Comparison of ENCODE assay signal across 13 mouse cellular contexts in genomic region chr2:158733136-158733535, GRCm38 (mm10). TPM values are rescaled to one million over a fixed set of nuclear protein-coding genes. Genes with fewer than 3 reads are reported as not detected.
DNase-seq lines count a peak whose midpoint lies in the region; ATAC-seq and TF ChIP-seq lines count a peak whose summit lies in the region.
"Had no signal": no experiment of that assay in that cellular context is flagged by ENCODE, and none has a peak within 500 bp of the region (broad histone marks: within the 10 kb centered on the region; RNA-seq: fewer than 3 reads in every experiment).

No protein-coding gene starts in this region.

- no peak for TF ChIP-seq CTCF in kidney, postnatal 0 days (IDR thresholded peaks at IDR 0.05; ENCODE audit: low read depth)

- WGBS in kidney, postnatal 0 days: 61% methylated on average over 4 of the region's 4 CpGs
- 51% methylated on average over 4 of the region's 4 CpGs for WGBS in kidney, embryonic 16.5 days

- DNase-seq in kidney, postnatal 0 days (ENCODE audit: low spot score): no peak
- DNase-seq in retina, postnatal 1 day: peak; percentile 24
- DNase-seq in retina, embryonic 14.5 days (ENCODE audit: low spot score): no peak
- DNase-seq in induced T-regulatory cell, adult 2 months (ENCODE audit: low read depth): peak; percentile 41
- DNase-seq in thymus, postnatal 4 days: peak; percentile 41
- no peak for DNase-seq in embryo, embryonic 10.5 days (ENCODE audit: low spot score)
- DNase-seq: layer of hippocampus, adult 9-11 months had no signal

- H3K4me1 ChIP-seq in kidney, postnatal 0 days (replicated peaks; ENCODE audit: insufficient read depth, low read length): no peaks in the 10 kb centered on the region
- no peaks in the 10 kb centered on the region for H3K4me1 ChIP-seq in kidney, embryonic 16.5 days (ENCODE audit: insufficient read depth, low read length)
- H3K4me1 ChIP-seq: limb, embryonic 12.5 days had no signal

- H3K9ac ChIP-seq in kidney, postnatal 0 days (ENCODE audit: low read depth, low read length): no peak overlapping the region
- no peak overlapping the region for H3K9ac ChIP-seq in kidney, embryonic 16.5 days (replicated peaks; ENCODE audit: low read length)
- H3K9ac ChIP-seq: kidney, embryonic 15.5 days; limb, embryonic 12.5 days had no signal

- no peak for ATAC-seq in kidney, postnatal 0 days (replicated peaks; ENCODE audit: low FRiP score, low read depth)
- ATAC-seq in kidney, embryonic 16.5 days (ENCODE audit: low FRiP score, low TSS enrichment): no peak
- ATAC-seq: Patski had no signal

- H3K4me3 ChIP-seq in kidney, postnatal 0 days (replicated peaks; ENCODE audit: low read depth, low read length): no peak overlapping the region
- H3K4me3 ChIP-seq in kidney, embryonic 16.5 days (ENCODE audit: low read length): no peak overlapping the region
- H3K4me3 ChIP-seq: heart, embryonic 10.5 days; kidney, embryonic 15.5 days; limb, embryonic 12.5 days had no signal

- H3K36me3 ChIP-seq in kidney, postnatal 0 days (ENCODE audit: insufficient read depth, low read length): no peaks in the 10 kb centered on the region
- H3K36me3 ChIP-seq in kidney, embryonic 16.5 days (ENCODE audit: insufficient read depth, low read length): no peaks in the 10 kb centered on the region
- H3K36me3 ChIP-seq: heart, embryonic 10.5 days; kidney, embryonic 15.5 days; limb, embryonic 12.5 days had no signal

- H3K9me3 ChIP-seq in kidney, postnatal 0 days (replicated peaks; ENCODE audit: low read length): no peaks in the 10 kb centered on the region
- H3K9me3 ChIP-seq in kidney, embryonic 16.5 days (ENCODE audit: low read length): no peaks in the 10 kb centered on the region
- H3K9me3 ChIP-seq: heart, embryonic 10.5 days; kidney, embryonic 15.5 days had no signal

- no peaks in the 10 kb centered on the region for H3K27me3 ChIP-seq in kidney, postnatal 0 days (ENCODE audit: insufficient read depth, low read length)
- no peaks in the 10 kb centered on the region for H3K27me3 ChIP-seq in kidney, embryonic 16.5 days (ENCODE audit: insufficient read depth, low read length)
- H3K27me3 ChIP-seq: kidney, embryonic 15.5 days; limb, embryonic 12.5 days; Patski had no signal

- 0 out of 2 replicates have a peak overlapping the region, but pooled peaks have one; percentile 19 for H3K27ac ChIP-seq in kidney, postnatal 0 days
- no peak overlapping the region for H3K27ac ChIP-seq in kidney, embryonic 16.5 days (ENCODE audit: low read length)
- H3K27ac ChIP-seq: heart, embryonic 10.5 days; limb, embryonic 12.5 days had no signal

- no peak overlapping the region for H3K4me2 ChIP-seq in kidney, postnatal 0 days (ENCODE audit: low read length)
- H3K4me2 ChIP-seq in kidney, embryonic 16.5 days (replicated peaks; ENCODE audit: low read depth, low read length): no peak overlapping the region
- H3K4me2 ChIP-seq: kidney, embryonic 15.5 days; limb, embryonic 12.5 days; midbrain, embryonic 11.5 days had no signal

RNA-seq across cellular contexts. Expression of gene Fam83d, which starts 34.8 kb away (rescaled TPM):
- 20.9 and 23.5 TPM in 2 replicates for polyA plus RNA-seq in kidney, postnatal 0 days (2015; fragmentation: Nextera tagmentation; extraction: Ambion mirVana)
- polyA plus RNA-seq in kidney, embryonic 16.5 days (2015; fragmentation: Nextera tagmentation; extraction: Ambion mirVana): 55.1 and 56.3 TPM in 2 replicates

Comparison
In these comparisons a context has a peak if more than half of its experiments do, and no peak if none do; other contexts are left out.
1. DNase-seq: peak in retina, postnatal 1 day (single experiment), induced T-regulatory cell, adult 2 months (single experiment) and thymus, postnatal 4 days (single experiment); none in kidney, postnatal 0 days (single experiment), retina, embryonic 14.5 days (single experiment) and embryo, embryonic 10.5 days (single experiment).